Mouse (Mus musculus) forebrain, postnatal 0 days (tissue): Measurements from ENCODE around the gene Ndufa8. TPM values are rescaled to one million over a fixed set of nuclear protein-coding genes. Genes with fewer than 3 reads are reported as not detected.

Experiments
- ATAC-seq: fragments of 200-750 bp; cut with Nextera tagmentation; 2 replicates; pipeline ENCODE4 v1.8.0; 2017; ENCODE audit warnings: mild to moderate bottlenecking, moderate library complexity
- DNase-seq: peaks from one replicate; pipeline ENCODE4 v3.0.0-alpha.2; 2015
- H3K27ac ChIP-seq: fragments of 300-500 bp; sonication (generic); 2 replicates; pipeline ENCODE4 v1.5.1; 2014; ENCODE audit warnings: low read depth, mild to moderate bottlenecking, antibody characterized with exemption, low read length, moderate library complexity, mixed read lengths
- H3K27me3 ChIP-seq: fragments of 300-500 bp; sonication (generic); 2 replicates; pipeline ENCODE4 v1.6.1; 2014; ENCODE audit warnings: mild to moderate bottlenecking, low read length, mixed read lengths; ENCODE audit not compliant: insufficient read depth
- H3K36me3 ChIP-seq: fragments of 300-500 bp; sonication (generic); 2 replicates; pipeline ENCODE4 v1.6.1; 2014; ENCODE audit warnings: mild to moderate bottlenecking, moderate library complexity; ENCODE audit not compliant: insufficient read depth
- H3K4me1 ChIP-seq: fragments of 300-500 bp; sonication (generic); 2 replicates; pipeline ENCODE4 v1.6.1; 2014; ENCODE audit warnings: antibody characterized with exemption; ENCODE audit not compliant: insufficient read depth
- H3K4me2 ChIP-seq: fragments of 300-500 bp; sonication (generic); 2 replicates; pipeline ENCODE4 v1.6.1; 2014; ENCODE audit warnings: low read depth, mild to moderate bottlenecking, moderate library complexity
- H3K4me3 ChIP-seq: fragments of 300-500 bp; sonication (generic); 2 replicates; pipeline ENCODE4 v1.5.1; 2014; ENCODE audit warnings: low read depth, low read length, mixed read lengths
- H3K9ac ChIP-seq: fragments of 300-500 bp; sonication (generic); 2 replicates; pipeline ENCODE4 v1.6.1; 2014; ENCODE audit warnings: mild to moderate bottlenecking
- H3K9me3 ChIP-seq: fragments of 300-500 bp; sonication (generic); 2 replicates; pipeline ENCODE4 v1.6.1; 2016; ENCODE audit warnings: low read length
- CTCF ChIP-seq: sonication (generic); IDR thresholded peaks from 2 replicates; pipeline ENCODE4 v1.5.1; 2016; ENCODE audit warnings: antibody characterized with exemption, control low read depth, low read depth
- WGBS: fragments of 180-500 bp; shearing (Covaris S2); extraction: QIAGEN DNeasy Blood & Tissue Kit; methylation state at CpG from one replicate; pipeline ENCODE4 v1.1.7; 2014; 5-methylcytosine and 5-hydroxymethylcytosine counted together
- polyA plus RNA-seq: library from polyadenylated mRNA; unstranded; fragments of >200 nt; fragmentation: Nextera tagmentation; extraction: Ambion mirVana; gene quantifications from 2 replicates; pipeline ENCODE4 v1.2.1, GENCODE M21; 2015
- total RNA-seq: library from RNA; depleted of rRNA; stranded (reverse); fragments of >200 nt; gene quantifications from 2 replicates; pipeline ENCODE4 v1.2.3, GENCODE M21; 2014

The Ndufa8 gene
- total and polyA plus RNA-seq, 2 experiments from 2014 or later, result 74.0 to 333 TPM

DNA sequence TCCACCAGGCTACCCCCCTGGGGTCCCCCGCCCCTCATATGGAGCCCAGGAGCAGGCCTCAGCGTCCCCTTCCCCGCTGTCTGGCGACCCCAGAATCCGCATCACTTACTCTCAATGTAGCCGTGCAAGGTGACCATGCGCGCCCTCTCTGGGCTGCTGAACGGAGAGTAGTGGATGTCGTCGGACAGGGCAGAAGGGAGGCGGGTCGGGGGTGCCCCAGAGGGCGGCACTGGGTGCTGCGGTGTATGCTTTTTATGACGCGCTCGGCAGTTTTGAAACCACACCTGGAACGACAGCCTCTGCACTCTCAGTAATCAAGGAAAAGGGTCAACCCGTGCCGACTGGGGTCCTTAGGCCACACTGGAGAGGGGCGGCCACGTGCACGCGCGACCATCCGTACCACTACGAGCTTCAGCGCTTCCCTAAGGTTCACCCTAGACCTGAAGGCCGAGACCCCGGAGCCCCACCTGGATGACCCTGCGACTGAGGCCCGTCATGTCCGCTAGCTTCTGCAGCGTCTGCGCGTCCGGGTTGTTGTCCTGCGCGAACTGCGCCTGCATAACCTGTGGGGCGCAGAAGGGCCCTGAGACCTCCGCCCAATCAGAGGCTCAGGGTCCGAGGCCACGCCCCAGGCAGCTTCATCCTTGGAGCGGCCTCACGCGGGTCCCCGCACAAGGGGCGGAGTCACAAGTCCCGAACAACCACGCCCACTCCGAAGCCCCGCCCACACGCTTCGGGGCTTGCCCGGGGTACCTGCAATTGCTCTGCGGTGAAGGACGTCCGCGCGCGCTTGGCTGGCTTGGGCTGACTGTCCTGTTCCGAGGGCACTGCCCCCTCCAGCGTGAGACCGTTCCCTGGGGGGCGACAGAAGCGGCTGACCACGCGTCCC is 41.9 kb upstream of the Ndufa8 start:
- no peaks in the 10 kb centered on the region for H3K9me3 ChIP-seq
- peak overlapping the region; percentile 34 for H3K4me3 ChIP-seq
- WGBS, result 6% methylated on average over 70 of the region's 70 CpGs
- peak; percentile 57 for DNase-seq
- H3K4me1 ChIP-seq, result peaks cover 5% of the 10 kb centered on the region; the same call in 1 of the 2 replicates
- H3K4me2 ChIP-seq, result peak overlapping the region; percentile 57
- H3K36me3 ChIP-seq, result no peaks in the 10 kb centered on the region
- peaks cover 68% of the 10 kb centered on the region for H3K27me3 ChIP-seq
- peak; percentile 70 for ATAC-seq
- peak overlapping the region; percentile 37 for H3K9ac ChIP-seq
- H3K27ac ChIP-seq, result peak overlapping the region; percentile 50
- TF ChIP-seq CTCF, result no peak

DNA sequence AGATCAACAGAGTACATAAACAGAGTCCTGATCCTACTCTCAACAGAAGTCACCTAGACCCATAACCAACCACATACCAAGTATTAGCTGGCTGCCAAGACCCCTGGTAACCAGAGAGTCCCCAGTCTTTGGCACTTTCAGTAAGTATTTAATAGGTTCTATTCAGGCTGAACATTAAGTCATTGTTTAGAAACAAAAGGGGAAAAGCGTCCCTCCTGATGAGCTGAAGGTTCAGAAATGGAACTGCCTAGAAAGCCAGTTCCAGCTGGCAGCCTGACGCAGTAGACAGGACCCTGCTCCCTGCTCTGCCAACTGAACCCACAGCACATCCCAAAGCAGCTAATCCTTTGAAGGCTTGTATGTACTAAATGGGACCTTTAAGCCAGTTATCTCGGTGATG is 40.0 kb upstream of the Ndufa8 start:
- WGBS, result 20% methylated on average over 3 of the region's 3 CpGs
- Histone ChIP-seq H3K27ac (no peak overlapping the region), H3K9ac (peak overlapping the region; percentile 18; the same call in 1 of the 2 replicates), H3K4me3 (no peak overlapping the region), H3K27me3 (peaks cover 50% of the 10 kb centered on the region), H3K4me2 (peak overlapping the region; percentile 7), H3K9me3 (no peaks in the 10 kb centered on the region), H3K4me1 (peaks cover 5% of the 10 kb centered on the region; the same call in 1 of the 2 replicates), H3K36me3 (no peaks in the 10 kb centered on the region)
- ATAC-seq (no peak), DNase-seq (no peak)
- TF ChIP-seq CTCF, result no peak

DNA sequence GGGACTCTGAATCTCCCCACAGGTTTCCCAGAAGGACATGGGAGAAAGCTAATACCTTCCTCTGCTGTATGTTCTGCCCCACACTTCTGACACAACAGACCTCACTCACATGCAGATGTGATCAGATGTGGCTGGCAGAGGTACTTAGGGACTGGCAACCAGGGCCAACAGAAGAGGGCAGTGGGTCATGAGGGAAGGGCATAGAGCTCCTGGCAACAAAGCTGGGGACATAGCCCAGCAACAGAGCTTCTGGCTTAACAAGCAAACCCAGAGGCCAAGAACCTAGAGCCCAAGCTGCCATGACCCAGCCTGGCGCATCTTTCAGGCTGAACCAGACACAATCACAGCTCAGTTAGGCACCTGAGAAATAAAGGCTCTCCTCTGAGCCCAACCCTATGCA is 35.8 kb upstream of the Ndufa8 start:
- 77% methylated on average over 1 of the region's 1 CpGs for WGBS
- Histone ChIP-seq H3K27me3 (peaks cover 14% of the 10 kb centered on the region; the same call in 1 of the 2 replicates), H3K27ac (peak overlapping the region; percentile 3; the same call in 1 of the 2 replicates), H3K9me3 (no peaks in the 10 kb centered on the region), H3K4me3 (no peak overlapping the region), H3K9ac (no peak overlapping the region), H3K4me2 (no peak overlapping the region), H3K4me1 (no peaks in the 10 kb centered on the region), H3K36me3 (no peaks in the 10 kb centered on the region)
- no peak for TF ChIP-seq CTCF
- ATAC-seq (no peak), DNase-seq (no peak)

DNA sequence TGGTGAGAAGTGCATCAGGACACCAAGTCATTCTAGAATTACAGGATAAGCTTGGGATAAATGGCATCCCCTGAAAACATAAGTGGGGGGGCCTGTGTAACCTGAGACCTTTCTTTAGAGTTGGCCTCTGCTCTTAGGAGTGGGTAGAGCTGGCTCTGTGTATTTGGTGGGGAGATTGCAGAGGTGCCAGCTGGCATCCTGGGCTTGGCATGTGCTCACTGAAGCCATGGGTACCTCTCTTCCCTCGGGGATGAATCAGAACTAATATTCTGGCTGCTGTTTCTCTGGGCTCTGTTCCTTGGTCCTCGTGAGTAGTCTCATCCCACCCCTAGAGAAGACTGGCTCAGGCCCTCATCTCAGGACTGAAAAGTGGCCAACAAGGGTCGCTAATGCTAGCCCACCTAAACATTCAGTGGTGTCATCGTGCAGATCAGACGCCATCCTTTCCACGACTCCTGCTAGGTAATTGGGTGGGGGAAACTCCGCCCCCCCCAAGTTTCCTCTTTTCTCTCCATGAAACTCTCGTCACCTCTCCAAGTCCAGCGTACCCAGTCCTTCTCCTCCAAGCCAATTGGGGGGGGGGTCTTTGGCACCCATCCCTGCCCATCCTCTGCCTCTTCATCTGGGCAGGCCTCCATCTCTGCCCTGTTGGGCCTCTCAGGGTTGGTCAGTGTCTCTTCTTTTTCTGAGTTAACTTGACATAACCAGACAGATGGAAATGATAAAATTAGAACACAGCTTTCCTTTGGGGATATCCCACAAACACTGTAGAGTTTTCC is 33.8 kb upstream of the Ndufa8 start:
- Histone ChIP-seq H3K27ac (no peak overlapping the region), H3K36me3 (no peaks in the 10 kb centered on the region), H3K9ac (no peak overlapping the region), H3K4me1 (no peaks in the 10 kb centered on the region), H3K4me3 (no peak overlapping the region), H3K4me2 (no peak overlapping the region), H3K27me3 (peaks cover 6% of the 10 kb centered on the region; the same call in 1 of the 2 replicates), H3K9me3 (no peaks in the 10 kb centered on the region)
- no peak for DNase-seq
- no peak for TF ChIP-seq CTCF
- WGBS, result 64% methylated on average over 9 of the region's 9 CpGs
- 0 out of 2 replicates have a peak, but pooled peaks have one; percentile 13 for ATAC-seq

DNA sequence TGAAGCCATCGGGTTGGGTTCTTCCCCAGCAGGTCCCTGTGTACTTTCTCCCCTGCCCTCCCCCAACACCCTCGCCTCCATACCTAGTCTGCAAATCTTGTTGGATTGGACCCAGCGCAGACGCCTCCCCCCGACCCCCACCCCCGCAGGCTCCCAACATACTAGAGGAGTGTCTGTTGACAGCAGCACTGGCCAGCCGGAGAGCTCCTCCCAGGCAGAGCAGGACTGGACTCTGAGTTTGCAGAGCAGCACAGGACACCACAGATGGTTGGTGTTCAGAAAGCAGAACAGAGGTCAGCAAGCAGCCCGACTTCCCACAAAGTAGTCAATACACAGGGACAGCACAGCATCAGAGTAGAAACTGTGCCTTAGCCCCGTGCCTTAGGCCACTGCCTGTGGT is 32.2 kb upstream of the Ndufa8 start:
- H3K4me3 ChIP-seq, result no peak overlapping the region
- no peak for DNase-seq
- no peaks in the 10 kb centered on the region; the same call in 1 of the 2 replicates for H3K27me3 ChIP-seq
- no peak for ATAC-seq
- H3K36me3 ChIP-seq, result no peaks in the 10 kb centered on the region
- no peak for TF ChIP-seq CTCF
- H3K4me2 ChIP-seq, result no peak overlapping the region
- no peaks in the 10 kb centered on the region for H3K9me3 ChIP-seq
- H3K9ac ChIP-seq, result no peak overlapping the region
- 0 out of 2 replicates have a peak, but pooled peaks cover 6% of the 10 kb centered on the region for H3K4me1 ChIP-seq
- WGBS, result 37% methylated on average over 9 of the region's 9 CpGs
- H3K27ac ChIP-seq, result no peak overlapping the region

DNA sequence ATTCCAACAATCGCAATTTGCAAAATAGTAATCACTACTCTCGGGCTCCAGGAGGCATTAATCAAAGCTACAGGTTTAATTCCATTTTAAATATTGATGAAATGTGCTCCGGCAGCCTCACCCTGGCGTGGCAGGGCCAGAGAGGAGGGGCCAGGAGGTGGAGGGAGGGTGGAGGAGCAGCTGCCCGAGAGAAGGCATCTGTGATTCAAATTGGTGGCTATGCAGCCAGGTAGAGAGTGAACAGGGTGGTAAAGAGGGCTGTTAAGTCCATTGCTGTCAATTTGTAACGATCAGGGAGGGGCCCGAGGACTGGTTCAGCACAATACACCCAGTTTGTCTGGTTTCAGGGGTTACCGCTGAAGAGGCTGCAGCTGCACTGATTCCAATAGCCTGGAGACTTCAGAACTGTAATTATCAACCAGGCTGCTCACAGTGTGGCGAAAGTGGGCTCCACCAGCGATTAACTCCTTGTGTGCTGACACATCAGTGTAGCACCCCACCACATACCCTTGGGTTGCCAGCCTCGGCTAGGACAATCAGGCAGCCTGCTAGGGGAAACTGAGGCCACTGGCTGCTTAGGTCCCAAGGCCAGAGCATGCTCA is 28.1 kb upstream of the Ndufa8 start:
- Histone ChIP-seq H3K9ac (0 out of 2 replicates have a peak overlapping the region, but pooled peaks have one; percentile 28), H3K27me3 (no peaks in the 10 kb centered on the region), H3K9me3 (no peaks in the 10 kb centered on the region), H3K4me2 (peak overlapping the region; percentile 38), H3K4me1 (0 out of 2 replicates have a peak, but pooled peaks cover 6% of the 10 kb centered on the region), H3K36me3 (no peaks in the 10 kb centered on the region), H3K4me3 (no peak overlapping the region), H3K27ac (no peak overlapping the region)
- no peak for TF ChIP-seq CTCF
- peak; percentile 60 for ATAC-seq
- WGBS, result 17% methylated on average over 11 of the region's 11 CpGs
- no peak for DNase-seq
